9 mouse cellular contexts compared by ENCODE assay signal in the genomic region with DNA sequence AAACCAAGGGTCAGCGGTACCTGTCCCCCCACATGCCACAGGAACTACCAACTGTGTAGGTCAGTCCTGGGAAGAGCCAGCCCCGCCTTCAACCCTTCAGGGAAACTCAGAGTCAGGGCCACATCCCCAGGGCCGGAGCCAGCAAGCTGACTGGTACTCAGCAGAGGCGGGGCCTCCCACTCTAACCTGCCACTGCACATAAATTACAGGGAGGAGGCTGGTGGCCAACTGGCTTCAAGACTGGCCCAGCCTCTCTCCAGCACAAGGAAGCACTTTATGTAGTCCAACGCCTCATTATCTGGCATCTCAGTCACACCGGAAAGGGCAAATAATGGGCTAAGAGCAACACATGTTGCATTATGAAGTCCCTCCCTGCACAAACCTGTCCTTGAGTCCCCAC. TPM values are rescaled to one million over a fixed set of nuclear protein-coding genes. Genes with fewer than 3 reads are reported as not detected.
DNase-seq lines count a peak whose midpoint lies in the region; ATAC-seq and TF ChIP-seq lines count a peak whose summit lies in the region.
"Had no signal": no experiment of that assay in that cellular context is flagged by ENCODE, and none has a peak within 500 bp of the region (broad histone marks: within the 10 kb centered on the region; RNA-seq: fewer than 3 reads in every experiment).

No protein-coding gene starts in this region.

- no peak overlapping the region for H3K4me3 ChIP-seq in C2C12 (ENCODE audit: insufficient read depth, poor library complexity, severe bottlenecking)
- H3K4me3 ChIP-seq in heart, embryonic 14.5 days (ENCODE audit: control insufficient read depth in 1 of 2, insufficient read depth in 1 of 2, low read depth in 1 of 2, low read length in 2 of 2): no peak overlapping the region
- no peak overlapping the region for H3K4me3 ChIP-seq in liver, postnatal 0 days (ENCODE audit: low read depth, low read length)
- H3K4me3 ChIP-seq: limb, embryonic 13.5 days had no signal

- no peaks in the 10 kb centered on the region for H3K9me3 ChIP-seq in heart, embryonic 14.5 days (ENCODE audit: control insufficient read depth, low read length)
- H3K9me3 ChIP-seq in liver, postnatal 0 days (ENCODE audit: low read length): no peaks in the 10 kb centered on the region
- H3K9me3 ChIP-seq: limb, embryonic 13.5 days had no signal

- peak overlapping the region; percentile 5; the same call in 1 of the 2 replicates for H3K4me2 ChIP-seq in heart, embryonic 14.5 days (ENCODE audit: low read length)
- no peak overlapping the region for H3K4me2 ChIP-seq in liver, postnatal 0 days (ENCODE audit: low read depth, low read length)
- H3K4me2 ChIP-seq: limb, embryonic 13.5 days had no signal

- WGBS in heart, embryonic 14.5 days: 35% methylated on average over 6 of the region's 6 CpGs
- WGBS in liver, postnatal 0 days (ENCODE audit: insufficient replicate concordance): 54% methylated on average over 6 of the region's 6 CpGs

- peak overlapping the region; percentile 39; the same call in 1 of the 2 replicates for H3K9ac ChIP-seq in heart, embryonic 14.5 days (ENCODE audit: low read length)
- no peak overlapping the region for H3K9ac ChIP-seq in liver, postnatal 0 days (replicated peaks)
- H3K9ac ChIP-seq: limb, embryonic 13.5 days had no signal

- peak; percentile 53 to 76 for DNase-seq in adrenal gland, adult 18-20 months (ENCODE audit: low spot score in 2 of 2)
- no peak for DNase-seq in liver, postnatal 0 days
- DNase-seq in urinary bladder, postnatal 10 days (ENCODE audit: low spot score): peak; percentile 40
- no peak for DNase-seq in thymus, postnatal 36 days
- DNase-seq in right cerebral cortex, postnatal 10 days (ENCODE audit: low spot score in 2 of 2): no peak
- no peak for DNase-seq in c-Kit-positive CD71-positive TER-119-positive erythroid progenitor cells, embryonic 14.5 days (ENCODE audit: low spot score)

- no peaks in the 10 kb centered on the region for H3K27me3 ChIP-seq in C2C12 (ENCODE audit: control insufficient read depth, insufficient read depth, insufficient read length)
- H3K27me3 ChIP-seq in heart, embryonic 14.5 days (ENCODE audit: control insufficient read depth, insufficient read depth, low read length): no peaks in the 10 kb centered on the region
- no peaks in the 10 kb centered on the region for H3K27me3 ChIP-seq in liver, postnatal 0 days (ENCODE audit: insufficient read depth, low read length)
- H3K27me3 ChIP-seq: limb, embryonic 13.5 days had no signal

- peaks cover 94% of the 10 kb centered on the region for H3K79me2 ChIP-seq in C2C12 (ENCODE audit: control insufficient read depth, insufficient read depth)

- H3ac ChIP-seq in C2C12 (ENCODE audit: control insufficient read depth, insufficient read length, low read depth): no peak overlapping the region

- H3K27ac ChIP-seq in heart, embryonic 14.5 days (replicated peaks in 1 of 2; ENCODE audit: control insufficient read depth in 1 of 2, insufficient read depth in 1 of 2, low read depth in 2 of 2, low read length in 2 of 2): peak overlapping the region; percentile 88 to 99
- H3K27ac ChIP-seq in liver, postnatal 0 days (ENCODE audit: low read depth): peak overlapping the region; percentile 51
- H3K27ac ChIP-seq: limb, embryonic 13.5 days had no signal

- TF ChIP-seq EP300 in liver, postnatal 0 days (IDR thresholded peaks at IDR 0.05; ENCODE audit: low read depth): no peak

- peaks cover 80 to 95% of the 10 kb centered on the region in 2 experiments for H3K4me1 ChIP-seq in heart, embryonic 14.5 days (ENCODE audit: control insufficient read depth in 2 of 2, insufficient read depth in 2 of 2, low read length in 2 of 2)
- H3K4me1 ChIP-seq in liver, postnatal 0 days (ENCODE audit: insufficient read depth): peaks cover 62% of the 10 kb centered on the region

- ATAC-seq in heart, embryonic 14.5 days (ENCODE audit: insufficient number of reproducible peaks, insufficient read depth, low FRiP score, low read depth): no peak
- no peak for ATAC-seq in liver, postnatal 0 days

- H3K79me3 ChIP-seq in C2C12 (ENCODE audit: low read depth): peaks cover 69% of the 10 kb centered on the region

- TF ChIP-seq CTCF in C2C12 (IDR thresholded peaks at IDR 0.05; ENCODE audit: control insufficient read depth, insufficient read depth, insufficient read length): no peak
- no peak for TF ChIP-seq CTCF in liver, postnatal 0 days (IDR thresholded peaks at IDR 0.05; ENCODE audit: low read depth)

- H3K36me3 ChIP-seq in C2C12 (ENCODE audit: control insufficient read depth, insufficient read depth): no peaks in the 10 kb centered on the region
- no peaks in the 10 kb centered on the region for H3K36me3 ChIP-seq in heart, embryonic 14.5 days (ENCODE audit: control insufficient read depth, insufficient read depth, low read length)
- no peaks in the 10 kb centered on the region for H3K36me3 ChIP-seq in liver, postnatal 0 days (replicated peaks; ENCODE audit: insufficient read depth, low read length)
- H3K36me3 ChIP-seq: limb, embryonic 13.5 days had no signal

TF ChIP-seq in C2C12, 6 proteins besides CTCF, POLR2A, EP300 and RAD21:
- TF ChIP-seq MYOD1 (IDR thresholded peaks at IDR 0.05; ENCODE audit: control insufficient read depth, insufficient read length, low read depth) (peak; percentile 24), MYOG (IDR thresholded peaks at IDR 0.05; ENCODE audit: control insufficient read depth, extremely low read depth, insufficient read length) (no peak)

RNA-seq across cellular contexts. Expression of a gene that starts 22.1 kb away (rescaled TPM):
- 35.1 TPM for polyA plus RNA-seq in C2C12 (2012; fragmentation: generic; extraction: Trizol)
- 100 to 1,000 TPM in 1 of 2 experiments, 10 to 100 TPM in 1; 75.3 to 151 TPM for total RNA-seq in adrenal gland, adult 18-20 months (2021)
- polyA plus RNA-seq in heart, embryonic 14.5 days (2014; fragmentation: Nextera tagmentation; extraction: Ambion mirVana): 15.3 and 19.0 TPM in 2 replicates
- 2.5 and 3.2 TPM in 2 replicates for polyA plus RNA-seq in liver, postnatal 0 days (2015; fragmentation: Nextera tagmentation; extraction: Ambion mirVana)

Comparison
In these comparisons a context has a peak if more than half of its experiments do, and no peak if none do; other contexts are left out.
1. DNase-seq: peak in adrenal gland, adult 18-20 months (2 of 2) and urinary bladder, postnatal 10 days (single experiment); none in liver, postnatal 0 days (single experiment), thymus, postnatal 36 days (0 of 2), right cerebral cortex, postnatal 10 days (0 of 2) and c-Kit-positive CD71-positive TER-119-positive erythroid progenitor cells, embryonic 14.5 days (single experiment).